Mouse (Mus musculus) cerebellum, adult 2 months (tissue): Measurements from ENCODE around the gene Tmem108.

Source experiments
- CTCF ChIP-seq: fragments of 200-500 bp; IDR thresholded peaks from 2 replicates; pipeline ENCODE4 v1.5.1; 2011; ENCODE audit warnings: low read depth, mild to moderate bottlenecking, control low read depth, low read length, moderate library complexity, borderline replicate concordance; ENCODE audit not compliant: insufficient read depth
- POLR2A ChIP-seq: fragments of 200-500 bp; IDR thresholded peaks from 2 replicates; pipeline ENCODE4 v1.6.1; 2011; ENCODE audit warnings: low read length, control low read depth, borderline replicate concordance; ENCODE audit not compliant: insufficient read depth

- no peak for TF ChIP-seq CTCF
- TF ChIP-seq POLR2A = no peak
These were observed 266.2 kb downstream of the Tmem108 start for GRCm38 (mm10) chr9:103495391-103495790.
